Mouse (Mus musculus): ENCODE data around the gene 1700029P11Rik. TPM values are rescaled to one million over a fixed set of nuclear protein-coding genes. Genes with fewer than 3 reads are reported as not detected.

Gene 1700029P11Rik
- polyA plus RNA-seq, 1 experiment: 159 TPM

DNA sequence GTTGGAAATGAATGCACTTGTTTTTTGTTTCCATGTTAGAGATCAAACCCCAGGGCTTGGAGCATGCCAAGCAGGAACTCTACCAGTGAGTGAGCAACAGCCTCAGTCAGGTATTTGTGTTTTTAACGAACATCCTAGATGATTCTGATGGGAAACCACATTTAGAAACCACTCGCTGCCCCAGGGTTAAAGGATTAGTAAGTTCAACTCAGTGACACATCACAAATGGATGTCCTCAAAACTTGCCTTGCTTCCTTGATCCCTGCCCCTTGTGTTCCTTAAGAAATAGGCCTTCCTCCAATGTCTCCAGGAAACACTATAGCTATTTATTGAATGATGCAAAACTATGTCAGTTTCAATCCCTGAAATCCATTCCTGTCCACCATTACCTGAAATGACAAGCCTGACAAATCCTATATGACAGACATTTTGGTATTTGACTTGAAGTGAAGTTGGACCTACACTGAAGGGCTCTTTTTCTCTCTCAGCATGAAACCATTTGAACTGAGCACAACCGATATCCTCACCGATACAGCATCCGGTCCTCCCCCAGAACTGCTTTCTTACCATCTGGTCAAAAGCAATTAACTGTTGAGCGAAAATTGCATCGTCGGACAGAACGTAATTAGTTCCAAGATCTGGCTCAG is 34.5 kb downstream of the 1700029P11Rik start:
- TF ChIP-seq POLR2A (IDR thresholded peaks at IDR 0.05; ENCODE audit: control insufficient read depth, low read depth, low read length): no peak
- no peak for TF ChIP-seq CTCF (IDR thresholded peaks at IDR 0.05; ENCODE audit: control insufficient read depth, insufficient read depth, insufficient replicate concordance, low read depth, low read length)
- peak overlapping the region; percentile 86 for H3K27ac ChIP-seq (ENCODE audit: control insufficient read depth, insufficient read depth, low read depth, low read length)

DNA sequence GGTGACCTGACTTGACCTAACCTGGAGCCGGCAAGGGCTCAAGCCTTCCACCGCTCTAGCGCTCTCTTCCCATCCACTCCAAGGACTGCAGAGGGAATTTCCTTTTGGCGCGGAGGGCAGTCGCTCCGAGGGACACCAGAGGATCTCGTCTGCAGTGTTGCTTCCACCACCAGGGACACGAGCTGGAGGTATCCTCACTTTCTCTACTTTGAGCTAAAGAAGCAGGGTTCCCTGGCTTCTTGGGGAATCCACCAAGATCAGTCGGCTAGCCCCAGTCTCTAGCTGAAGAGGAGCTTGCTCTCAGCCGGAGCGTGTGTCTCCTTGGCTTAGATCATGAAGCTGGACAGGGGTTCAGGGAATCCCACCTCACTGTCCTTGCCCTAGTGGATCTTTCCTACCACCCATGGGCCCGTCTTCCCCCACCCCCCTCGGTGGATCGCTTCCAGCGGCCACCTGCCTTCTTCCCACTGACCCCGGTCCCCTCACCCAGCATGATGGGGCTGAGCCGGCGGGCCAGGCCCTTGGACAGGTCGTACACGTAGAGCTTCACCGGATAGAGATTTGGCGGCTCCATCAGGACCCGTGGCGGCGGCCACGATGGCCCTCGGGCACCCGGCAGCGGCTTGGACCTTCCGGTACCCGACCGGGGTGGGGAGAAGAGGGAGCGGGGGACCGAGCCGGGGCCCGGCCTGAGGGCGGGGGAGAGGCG is 35.2 kb downstream of the 1700029P11Rik start:
- H3K27ac ChIP-seq (ENCODE audit: control insufficient read depth, insufficient read depth, low read depth, low read length): peak overlapping the region; percentile 86
- H3K36me3 ChIP-seq (ENCODE audit: control insufficient read depth, insufficient read depth, low read length): no peaks in the 10 kb centered on the region
- no peak for TF ChIP-seq CTCF (IDR thresholded peaks at IDR 0.05; ENCODE audit: control insufficient read depth, insufficient read depth, insufficient replicate concordance, low read depth, low read length)
- no peak; the same call in 1 of the 2 replicates for TF ChIP-seq POLR2A (IDR thresholded peaks at IDR 0.05; ENCODE audit: control insufficient read depth, low read depth, low read length)
- peaks cover 4% of the 10 kb centered on the region for H3K4me1 ChIP-seq (ENCODE audit: control insufficient read depth, insufficient read depth, low read length)
- peak overlapping the region; percentile 93 for H3K4me3 ChIP-seq (ENCODE audit: control insufficient read depth, low read depth, low read length)
- no peaks in the 10 kb centered on the region for H3K27me3 ChIP-seq (ENCODE audit: control insufficient read depth, insufficient read depth, low read length)

More for the DNA sequence above, 34.5 kb downstream of the 1700029P11Rik start:
- Histone ChIP-seq H3K27me3 (ENCODE audit: control insufficient read depth, insufficient read depth, low read length) (no peaks in the 10 kb centered on the region), H3K36me3 (ENCODE audit: control insufficient read depth, insufficient read depth, low read length) (no peaks in the 10 kb centered on the region), H3K4me3 (ENCODE audit: control insufficient read depth, low read depth, low read length) (peak overlapping the region; percentile 93), H3K4me1 (ENCODE audit: control insufficient read depth, insufficient read depth, low read length) (peaks cover 4% of the 10 kb centered on the region)

DNA sequence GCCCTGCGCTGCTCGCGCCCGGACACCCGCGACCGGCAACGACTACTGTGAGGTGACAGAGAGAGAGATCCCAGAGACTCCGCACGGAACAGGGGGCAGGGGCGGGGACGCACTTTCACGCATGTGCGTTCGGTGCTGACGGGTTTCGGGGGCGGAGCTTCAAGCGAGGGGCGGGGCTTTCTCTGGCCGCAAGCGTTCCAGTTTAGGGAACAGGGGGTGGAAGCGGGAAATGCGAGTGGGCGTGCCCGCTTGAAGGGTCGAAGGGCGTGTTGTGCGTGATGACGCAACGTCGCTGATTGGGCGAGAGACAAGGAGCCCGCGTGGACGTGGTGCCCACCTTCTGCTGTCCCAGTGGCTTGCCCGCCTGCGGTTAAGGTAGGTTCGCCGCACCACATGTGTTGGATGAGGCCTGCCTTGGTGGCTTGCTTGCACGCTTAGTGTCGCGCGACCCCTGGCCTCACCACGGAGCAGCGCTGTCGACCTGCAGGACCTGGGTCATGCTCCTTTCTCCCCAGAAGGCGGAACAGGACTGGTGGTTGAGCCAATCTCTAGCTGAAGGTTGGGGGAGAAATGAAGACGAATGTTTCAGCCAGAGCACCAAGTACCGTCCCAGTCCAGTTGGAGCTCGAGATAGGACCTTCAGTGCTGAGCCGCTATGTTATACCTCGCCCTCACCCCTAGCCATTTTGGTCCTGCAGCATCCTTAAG is 35.9 kb downstream of the 1700029P11Rik start:
- no peak for TF ChIP-seq CTCF (IDR thresholded peaks at IDR 0.05; ENCODE audit: control insufficient read depth, insufficient read depth, insufficient replicate concordance, low read depth, low read length)
- peak; percentile 94 for TF ChIP-seq POLR2A (IDR thresholded peaks at IDR 0.05; ENCODE audit: control insufficient read depth, low read depth, low read length)
- Histone ChIP-seq H3K4me1 (ENCODE audit: control insufficient read depth, insufficient read depth, low read length) (peaks cover 4% of the 10 kb centered on the region), H3K36me3 (ENCODE audit: control insufficient read depth, insufficient read depth, low read length) (no peaks in the 10 kb centered on the region), H3K27ac (ENCODE audit: control insufficient read depth, insufficient read depth, low read depth, low read length) (peak overlapping the region; percentile 86), H3K27me3 (ENCODE audit: control insufficient read depth, insufficient read depth, low read length) (no peaks in the 10 kb centered on the region), H3K4me3 (ENCODE audit: control insufficient read depth, low read depth, low read length) (peak overlapping the region; percentile 93)

DNA sequence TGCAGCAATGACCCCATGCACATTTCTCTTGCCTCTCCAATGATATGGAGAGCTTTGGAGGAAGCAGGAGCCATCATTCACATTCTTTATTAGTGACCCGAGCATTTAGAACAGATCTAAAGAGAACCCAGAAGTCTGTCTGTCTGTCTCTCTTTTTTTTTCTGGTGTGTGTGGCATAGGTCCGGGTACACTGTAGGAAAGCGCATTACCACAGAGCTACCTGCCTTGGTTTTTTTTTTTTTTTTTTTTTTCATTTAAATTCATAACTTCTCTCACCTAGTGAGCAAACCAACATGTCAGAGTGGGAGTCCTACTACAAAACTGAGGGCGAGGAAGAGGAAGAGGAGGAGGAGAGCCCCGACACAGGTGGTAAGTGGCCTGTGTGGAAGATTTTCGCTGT is 36.5 kb downstream of the 1700029P11Rik start:
- H3K4me1 ChIP-seq (ENCODE audit: control insufficient read depth, insufficient read depth, low read length): peaks cover 4% of the 10 kb centered on the region
- H3K27ac ChIP-seq (ENCODE audit: control insufficient read depth, insufficient read depth, low read depth, low read length): peak overlapping the region; percentile 78
- no peak for TF ChIP-seq CTCF (IDR thresholded peaks at IDR 0.05; ENCODE audit: control insufficient read depth, insufficient read depth, insufficient replicate concordance, low read depth, low read length)
- no peak for TF ChIP-seq POLR2A (IDR thresholded peaks at IDR 0.05; ENCODE audit: control insufficient read depth, low read depth, low read length)
- H3K27me3 ChIP-seq (ENCODE audit: control insufficient read depth, insufficient read depth, low read length): no peaks in the 10 kb centered on the region
- H3K4me3 ChIP-seq (ENCODE audit: control insufficient read depth, low read depth, low read length): peak overlapping the region; percentile 93
- no peaks in the 10 kb centered on the region for H3K36me3 ChIP-seq (ENCODE audit: control insufficient read depth, insufficient read depth, low read length)

DNA sequence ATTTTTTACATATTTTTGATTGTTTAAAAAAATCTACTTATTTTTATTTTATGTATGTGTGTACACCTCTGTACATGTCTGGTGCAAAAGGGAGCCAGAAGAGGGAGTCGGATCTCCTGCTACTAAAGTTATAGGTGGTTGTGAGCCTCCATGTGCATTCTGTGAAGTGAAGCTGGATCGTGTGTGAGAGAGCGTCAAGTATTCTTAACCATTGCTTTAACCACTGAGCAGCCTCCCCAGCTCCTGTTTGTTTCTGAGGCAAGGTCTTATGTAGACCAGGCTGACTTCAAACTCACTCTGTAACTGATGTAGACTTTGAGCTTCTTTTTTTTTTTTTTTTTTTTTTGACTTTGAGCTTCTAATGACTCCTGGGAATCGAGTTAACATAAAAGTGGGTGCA is 37.1 kb downstream of the 1700029P11Rik start:
- H3K27me3 ChIP-seq (ENCODE audit: control insufficient read depth, insufficient read depth, low read length): no peaks in the 10 kb centered on the region
- peaks cover 4% of the 10 kb centered on the region for H3K4me1 ChIP-seq (ENCODE audit: control insufficient read depth, insufficient read depth, low read length)
- H3K27ac ChIP-seq (ENCODE audit: control insufficient read depth, insufficient read depth, low read depth, low read length): no peak overlapping the region
- no peak overlapping the region for H3K4me3 ChIP-seq (ENCODE audit: control insufficient read depth, low read depth, low read length)
- no peak for TF ChIP-seq POLR2A (IDR thresholded peaks at IDR 0.05; ENCODE audit: control insufficient read depth, low read depth, low read length)
- H3K36me3 ChIP-seq (ENCODE audit: control insufficient read depth, insufficient read depth, low read length): no peaks in the 10 kb centered on the region

DNA sequence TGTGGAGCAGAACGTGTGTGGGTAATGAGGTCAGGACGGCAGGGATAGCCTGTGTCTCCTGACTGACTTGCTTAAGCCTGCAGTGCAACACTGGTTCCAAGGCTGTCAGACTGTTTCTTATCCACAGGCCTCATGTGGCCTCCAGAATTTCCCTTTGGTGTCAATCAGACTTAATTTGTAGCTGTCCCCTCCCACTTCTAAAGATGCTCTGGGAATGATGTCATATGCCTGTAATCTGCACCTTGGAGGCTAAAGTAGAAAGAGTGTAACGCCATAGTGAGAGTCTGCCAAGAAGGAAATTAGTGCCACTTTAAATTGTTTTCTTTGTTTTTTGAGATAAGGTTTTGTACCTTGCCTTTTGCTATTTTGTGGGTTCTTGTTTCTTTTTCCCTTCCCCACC is 38.9 kb downstream of the 1700029P11Rik start:
- Histone ChIP-seq H3K27ac (ENCODE audit: control insufficient read depth, insufficient read depth, low read depth, low read length) (no peak overlapping the region), H3K36me3 (ENCODE audit: control insufficient read depth, insufficient read depth, low read length) (no peaks in the 10 kb centered on the region), H3K4me3 (ENCODE audit: control insufficient read depth, low read depth, low read length) (no peak overlapping the region), H3K27me3 (ENCODE audit: control insufficient read depth, insufficient read depth, low read length) (no peaks in the 10 kb centered on the region), H3K4me1 (ENCODE audit: control insufficient read depth, insufficient read depth, low read length) (peaks cover 6% of the 10 kb centered on the region)
- TF ChIP-seq CTCF (IDR thresholded peaks at IDR 0.05; ENCODE audit: control insufficient read depth, insufficient read depth, insufficient replicate concordance, low read depth, low read length): no peak
- no peak for TF ChIP-seq POLR2A (IDR thresholded peaks at IDR 0.05; ENCODE audit: control insufficient read depth, low read depth, low read length)

DNA sequence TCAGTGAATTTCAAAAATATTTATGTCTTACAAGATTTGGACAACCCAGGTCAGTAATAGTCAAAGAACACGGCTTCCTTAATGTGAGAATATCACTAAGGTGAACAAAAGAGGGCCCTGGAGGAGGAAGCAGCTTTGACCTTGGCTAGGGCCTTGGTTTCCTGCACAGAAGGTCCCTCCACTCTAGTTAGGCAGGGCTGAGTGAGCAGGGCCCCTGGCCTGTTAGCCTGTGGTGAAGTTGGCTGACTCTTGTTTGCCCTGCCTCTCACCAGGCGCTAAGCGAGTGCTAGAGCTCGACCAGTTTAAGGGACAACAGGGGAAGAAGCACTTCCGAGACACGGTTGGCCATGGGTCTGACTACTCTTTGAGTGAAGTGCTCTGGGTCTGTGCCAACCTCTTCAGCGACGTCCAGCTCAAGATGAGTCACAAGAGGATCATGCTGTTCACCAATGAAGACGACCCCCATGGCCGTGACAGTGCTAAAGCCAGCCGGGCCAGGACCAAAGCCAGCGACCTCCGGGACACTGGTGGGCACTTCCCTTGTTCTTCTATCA is 42.3 kb downstream of the 1700029P11Rik start:
- TF ChIP-seq POLR2A (IDR thresholded peaks at IDR 0.05; ENCODE audit: control insufficient read depth, low read depth, low read length): no peak
- TF ChIP-seq CTCF (IDR thresholded peaks at IDR 0.05; ENCODE audit: control insufficient read depth, insufficient read depth, insufficient replicate concordance, low read depth, low read length): no peak
- Histone ChIP-seq H3K4me1 (ENCODE audit: control insufficient read depth, insufficient read depth, low read length) (peaks cover 3% of the 10 kb centered on the region), H3K4me3 (ENCODE audit: control insufficient read depth, low read depth, low read length) (no peak overlapping the region), H3K27me3 (ENCODE audit: control insufficient read depth, insufficient read depth, low read length) (no peaks in the 10 kb centered on the region), H3K27ac (ENCODE audit: control insufficient read depth, insufficient read depth, low read depth, low read length) (peak overlapping the region; percentile 18), H3K36me3 (ENCODE audit: control insufficient read depth, insufficient read depth, low read length) (no peaks in the 10 kb centered on the region; the same call in 1 of the 2 replicates)

Measured in testis, adult 2 months (tissue).